Mouse (Mus musculus) stomach, embryonic 16.5 days (tissue): ENCODE measurements around the gene C1qtnf1. TPM values are rescaled to one million over a fixed set of nuclear protein-coding genes. Genes with fewer than 3 reads are reported as not detected.
A peak's percentile ranks its signal among the peaks of the same experiment; 100 is the strongest.

Source experiments
- ATAC-seq: fragments of 200-750 bp; cut with Nextera tagmentation; 2 replicates; pipeline ENCODE4 v1.8.0; 2017; ENCODE audit warnings: moderate number of reproducible peaks, moderate TSS enrichment; ENCODE audit not compliant: insufficient read depth, low FRiP score
- H3K27ac ChIP-seq: fragments of 300-500 bp; sonication (generic); 2 replicates; pipeline ENCODE4 v1.5.1; 2014; ENCODE audit warnings: low read length
- H3K27me3 ChIP-seq: fragments of 300-500 bp; sonication (generic); 2 replicates; pipeline ENCODE4 v1.6.1; 2014; ENCODE audit warnings: low read length, control low read depth, mixed read lengths; ENCODE audit not compliant: control insufficient read depth, insufficient read depth
- H3K36me3 ChIP-seq: fragments of 300-500 bp; sonication (generic); 2 replicates; pipeline ENCODE4 v1.6.1; 2014; ENCODE audit warnings: low read length; ENCODE audit not compliant: control insufficient read depth, insufficient read depth
- H3K4me1 ChIP-seq: fragments of 300-500 bp; sonication (generic); 2 replicates; pipeline ENCODE4 v1.6.1; 2014; ENCODE audit warnings: low read length, control low read depth, mixed read lengths; ENCODE audit not compliant: control insufficient read depth, insufficient read depth
- H3K4me2 ChIP-seq: fragments of 300-500 bp; sonication (generic); 2 replicates; pipeline ENCODE4 v1.6.1; 2014; ENCODE audit warnings: low read depth, low read length, mixed read lengths
- H3K4me3 ChIP-seq: fragments of 300-500 bp; sonication (generic); replicated peaks from 2 replicates; pipeline ENCODE4 v1.5.1; 2014; ENCODE audit warnings: mild to moderate bottlenecking, low read length
- H3K9ac ChIP-seq: fragments of 300-500 bp; sonication (generic); 2 replicates; pipeline ENCODE4 v1.6.1; 2014; ENCODE audit warnings: low read length
- H3K9me3 ChIP-seq: fragments of 300-500 bp; sonication (generic); replicated peaks from 2 replicates; pipeline ENCODE4 v1.6.1; 2016; ENCODE audit warnings: low read length, control low read depth; ENCODE audit not compliant: control insufficient read depth
- WGBS: fragments of 180-500 bp; shearing (Covaris S2); extraction: QIAGEN DNeasy Blood & Tissue Kit; methylation state at CpG from one replicate; pipeline ENCODE4 v1.1.7; 2014; 5-methylcytosine and 5-hydroxymethylcytosine counted together
- polyA plus RNA-seq: library from polyadenylated mRNA; unstranded; fragments of >200 nt; fragmentation: Nextera tagmentation; extraction: Ambion mirVana; gene quantifications from 2 replicates; pipeline ENCODE4 v1.2.1, GENCODE M21; 2015

The C1qtnf1 gene
- polyA plus RNA-seq, 1 experiment from 2014 or later, result 9.5 TPM

DNA sequence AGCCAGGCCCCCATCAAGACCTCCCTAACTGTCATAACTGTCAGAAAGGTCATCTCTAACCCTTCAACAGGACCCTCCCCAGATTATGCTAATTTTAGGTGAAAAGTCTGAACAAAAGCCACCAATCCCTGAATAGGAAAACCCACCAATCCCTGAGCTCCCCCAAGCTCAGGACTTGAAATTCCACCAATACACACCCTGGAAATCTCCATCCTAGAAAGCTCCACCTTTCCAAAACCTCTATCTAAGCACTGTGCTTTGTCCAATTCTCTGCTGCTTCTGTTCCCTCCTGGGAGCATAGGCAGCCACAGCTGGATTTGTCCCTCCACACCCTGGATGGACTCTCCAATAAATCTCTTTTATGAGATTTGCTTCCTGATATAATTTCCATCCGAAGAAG lies 45.2 kb downstream of the C1qtnf1 start:
- Histone ChIP-seq H3K9ac (no peak overlapping the region), H3K4me2 (no peak overlapping the region), H3K4me3 (no peak overlapping the region), H3K27ac (no peak overlapping the region), H3K4me1 (peaks cover 21% of the 10 kb centered on the region), H3K27me3 (no peaks in the 10 kb centered on the region), H3K9me3 (no peaks in the 10 kb centered on the region), H3K36me3 (no peaks in the 10 kb centered on the region)
- no peak for ATAC-seq
- 78% methylated on average over 1 of the region's 1 CpGs for WGBS

- H3K4me3 ChIP-seq, result no peak overlapping the region
- H3K4me1 ChIP-seq, result peaks cover 21% of the 10 kb centered on the region
- H3K36me3 ChIP-seq, result no peaks in the 10 kb centered on the region
- WGBS, result 73% methylated on average over 6 of the region's 6 CpGs
- H3K27ac ChIP-seq, result no peak overlapping the region
- no peak overlapping the region for H3K9ac ChIP-seq
- H3K4me2 ChIP-seq, result no peak overlapping the region
- H3K9me3 ChIP-seq, result no peaks in the 10 kb centered on the region
- no peak for ATAC-seq
- H3K27me3 ChIP-seq, result no peaks in the 10 kb centered on the region
These were observed 46.0 kb downstream of the C1qtnf1 start for GRCm38 (mm10) chr11:118473842-118474500.

GRCm38 (mm10) chr11:118475496-118476083 lies 47.6 kb downstream of the C1qtnf1 start:
- Histone ChIP-seq H3K9ac (no peak overlapping the region), H3K9me3 (no peaks in the 10 kb centered on the region), H3K4me2 (no peak overlapping the region), H3K4me1 (peaks cover 14% of the 10 kb centered on the region), H3K27ac (no peak overlapping the region), H3K27me3 (no peaks in the 10 kb centered on the region), H3K4me3 (no peak overlapping the region), H3K36me3 (no peaks in the 10 kb centered on the region)
- WGBS, result 79% methylated on average over 7 of the region's 7 CpGs
- no peak for ATAC-seq

GRCm38 (mm10) chr11:118476396-118477373 lies 48.7 kb downstream of the C1qtnf1 start, which contains the start of gene Engase:
Gene Engase (plus strand): TSS chr11:118476829.
- Histone ChIP-seq H3K4me2 (peak within 1 kb of the TSS; percentile 96), H3K9ac (peak within 1 kb of the TSS; percentile 90), H3K4me1 (peaks cover 10% of the 10 kb centered on the region), H3K9me3 (no peaks in the 10 kb centered on the region), H3K27ac (peak within 1 kb of the TSS; percentile 26; the same call in 1 of the 2 replicates), H3K27me3 (no peaks in the 10 kb centered on the region), H3K4me3 (peak within 1 kb of the TSS; percentile 87), H3K36me3 (no peaks in the 10 kb centered on the region)
- under 1% methylated on average over 57 of the region's 57 CpGs for WGBS
- peak; percentile 99 for ATAC-seq

DNA sequence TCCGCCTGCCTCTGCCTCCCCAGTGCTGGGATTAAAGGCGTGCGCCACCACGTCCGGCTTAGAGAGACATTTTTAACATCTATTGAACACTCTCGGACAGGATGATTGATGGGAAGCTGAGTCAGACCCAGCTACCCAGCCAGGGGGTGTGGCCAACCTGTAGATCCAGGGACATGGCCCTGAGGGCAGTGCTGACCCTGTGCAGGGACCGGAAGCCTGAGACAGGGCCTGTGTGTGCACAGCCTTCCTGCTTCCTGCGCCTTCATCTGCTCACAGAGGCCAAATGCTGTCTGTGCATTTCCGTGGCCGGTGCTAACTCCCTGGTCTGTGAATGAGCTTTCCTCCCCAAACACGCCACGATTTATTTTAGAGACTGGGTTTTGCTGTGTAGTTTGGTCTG lies 51.8 kb downstream of the C1qtnf1 start:
- Histone ChIP-seq H3K4me3 (no peak overlapping the region), H3K36me3 (no peaks in the 10 kb centered on the region; the same call in 1 of the 2 replicates), H3K27ac (0 out of 2 replicates have a peak overlapping the region, but pooled peaks have one; percentile 9), H3K27me3 (no peaks in the 10 kb centered on the region), H3K4me1 (peaks cover 9% of the 10 kb centered on the region), H3K9ac (no peak overlapping the region), H3K4me2 (no peak overlapping the region), H3K9me3 (no peaks in the 10 kb centered on the region)
- WGBS, result 70% methylated on average over 12 of the region's 12 CpGs
- ATAC-seq, result no peak

DNA sequence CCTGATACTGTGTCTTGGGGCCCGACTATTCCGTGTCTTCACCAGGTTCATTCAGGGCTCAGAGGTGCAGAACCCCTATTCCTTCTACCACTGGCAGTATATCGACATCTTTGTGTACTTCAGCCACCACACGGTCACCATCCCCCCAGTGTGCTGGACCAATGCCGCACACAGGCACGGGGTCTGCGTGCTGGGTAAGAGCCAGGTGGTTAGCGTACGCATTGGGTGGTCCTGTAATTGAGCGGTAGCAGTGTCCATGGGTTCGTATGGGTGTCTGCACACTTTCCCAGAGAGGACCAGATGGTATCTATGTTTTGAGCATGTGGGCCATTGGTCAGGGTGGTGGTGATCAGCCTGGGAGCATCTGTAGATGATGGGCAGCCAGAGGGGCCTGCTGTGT lies 53.2 kb downstream of the C1qtnf1 start:
- H3K4me1 ChIP-seq, result peaks cover 9% of the 10 kb centered on the region
- no peak for ATAC-seq
- H3K27ac ChIP-seq, result no peak overlapping the region
- 93% methylated on average over 11 of the region's 11 CpGs for WGBS
- H3K9me3 ChIP-seq, result no peaks in the 10 kb centered on the region
- no peaks in the 10 kb centered on the region for H3K27me3 ChIP-seq
- no peak overlapping the region for H3K9ac ChIP-seq
- no peak overlapping the region for H3K4me3 ChIP-seq
- H3K4me2 ChIP-seq, result no peak overlapping the region
- H3K36me3 ChIP-seq, result no peaks in the 10 kb centered on the region; the same call in 1 of the 2 replicates

DNA sequence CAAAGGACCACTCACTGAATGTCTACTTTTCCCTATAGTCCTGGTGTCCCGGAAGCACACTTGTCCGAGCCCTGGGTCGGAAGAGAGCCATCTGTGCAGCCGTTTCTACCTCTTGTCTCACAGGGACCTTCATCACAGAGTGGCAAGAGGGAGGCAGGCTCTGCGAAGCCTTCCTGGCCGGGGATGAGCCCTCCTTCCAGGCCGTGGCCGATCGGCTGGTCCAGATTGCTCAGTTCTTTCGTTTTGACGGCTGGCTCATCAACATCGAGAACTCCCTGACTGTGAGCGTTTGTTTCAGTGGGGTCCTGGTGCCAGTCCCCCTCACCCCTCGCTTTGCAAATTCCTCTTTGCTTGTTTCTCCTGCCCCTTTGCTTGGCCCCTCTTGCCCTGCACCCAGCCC lies 53.7 kb downstream of the C1qtnf1 start:
- H3K27me3 ChIP-seq, result no peaks in the 10 kb centered on the region
- H3K36me3 ChIP-seq, result no peaks in the 10 kb centered on the region; the same call in 1 of the 2 replicates
- H3K9ac ChIP-seq, result no peak overlapping the region
- no peak overlapping the region for H3K4me3 ChIP-seq
- WGBS, result 86% methylated on average over 14 of the region's 14 CpGs
- no peaks in the 10 kb centered on the region for H3K9me3 ChIP-seq
- H3K27ac ChIP-seq, result no peak overlapping the region
- H3K4me1 ChIP-seq, result peaks cover 9% of the 10 kb centered on the region
- no peak for ATAC-seq
- H3K4me2 ChIP-seq, result no peak overlapping the region

GRCm38 (mm10) chr11:118484169-118484568 lies 56.2 kb downstream of the C1qtnf1 start:
- no peaks in the 10 kb centered on the region for H3K27me3 ChIP-seq
- no peaks in the 10 kb centered on the region for H3K4me1 ChIP-seq
- ATAC-seq, result no peak
- H3K4me2 ChIP-seq, result no peak overlapping the region
- no peak overlapping the region for H3K4me3 ChIP-seq
- no peaks in the 10 kb centered on the region; the same call in 1 of the 2 replicates for H3K36me3 ChIP-seq
- no peak overlapping the region for H3K9ac ChIP-seq
- 77% methylated on average over 8 of the region's 8 CpGs for WGBS
- H3K9me3 ChIP-seq, result no peaks in the 10 kb centered on the region
- H3K27ac ChIP-seq, result no peak overlapping the region
